Mouse (Mus musculus) stomach, embryonic 14.5 days (tissue): ENCODE data around the gene Fbxl4. TPM values are rescaled to one million over a fixed set of nuclear protein-coding genes. Genes with fewer than 3 reads are reported as not detected.

Experiments used
- ATAC-seq: fragments of 200-750 bp; cut with Nextera tagmentation; 2 replicates; pipeline ENCODE4 v1.8.0; 2017; ENCODE audit warnings: low read depth, moderate TSS enrichment; ENCODE audit not compliant: insufficient number of reproducible peaks, insufficient read depth, low FRiP score
- H3K27ac ChIP-seq: fragments of 300-500 bp; sonication (generic); 2 replicates; pipeline ENCODE4 v1.5.1; 2014; ENCODE audit warnings: mild to moderate bottlenecking, low read length, moderate library complexity, mixed read lengths
- H3K27me3 ChIP-seq: fragments of 300-500 bp; sonication (generic); 2 replicates; pipeline ENCODE4 v1.6.1; 2014; ENCODE audit warnings: low read length, control low read depth, mixed read lengths; ENCODE audit not compliant: control insufficient read depth, insufficient read depth
- H3K36me3 ChIP-seq: fragments of 300-500 bp; sonication (generic); 2 replicates; pipeline ENCODE4 v1.6.1; 2014; ENCODE audit warnings: mild to moderate bottlenecking, control low read depth, low read length, moderate library complexity, mixed read lengths; ENCODE audit not compliant: control insufficient read depth, insufficient read depth
- H3K4me1 ChIP-seq: fragments of 300-500 bp; sonication (generic); 2 replicates; pipeline ENCODE4 v1.6.1; 2014; ENCODE audit warnings: low read length, control low read depth, mixed read lengths; ENCODE audit not compliant: control insufficient read depth, insufficient read depth
- H3K4me2 ChIP-seq: fragments of 300-500 bp; sonication (generic); replicated peaks from 2 replicates; pipeline ENCODE4 v1.6.1; 2014; ENCODE audit warnings: low read depth, low read length, control low read depth
- H3K4me3 ChIP-seq: fragments of 300-500 bp; sonication (generic); 2 replicates; pipeline ENCODE4 v1.5.1; 2014; ENCODE audit warnings: low read depth, low read length, control low read depth
- H3K9ac ChIP-seq: fragments of 300-500 bp; sonication (generic); replicated peaks from 2 replicates; pipeline ENCODE4 v1.6.1; 2014; ENCODE audit warnings: low read depth, mild to moderate bottlenecking, control low read depth, low read length, moderate library complexity, mixed read lengths
- H3K9me3 ChIP-seq: fragments of 300-500 bp; sonication (generic); 2 replicates; pipeline ENCODE4 v1.6.1; 2016; ENCODE audit warnings: low read depth, low read length, control low read depth; ENCODE audit not compliant: control insufficient read depth
- WGBS: fragments of 180-500 bp; shearing (Covaris S2); extraction: QIAGEN DNeasy Blood & Tissue Kit; methylation state at CpG from one replicate; pipeline ENCODE4 v1.1.7; 2014; 5-methylcytosine and 5-hydroxymethylcytosine counted together
- polyA plus RNA-seq: library from polyadenylated mRNA; unstranded; fragments of >200 nt; fragmentation: Nextera tagmentation; extraction: Ambion mirVana; gene quantifications from 2 replicates; pipeline ENCODE4 v1.2.1, GENCODE M21; 2014

The Fbxl4 gene
- polyA plus RNA-seq, 1 experiment from 2014 or later: 14.7 TPM

GRCm38 (mm10) chr4:22380646-22381045 is 23.3 kb downstream of the Fbxl4 start:
- Histone ChIP-seq H3K27ac (no peak overlapping the region), H3K27me3 (no peaks in the 10 kb centered on the region), H3K4me3 (no peak overlapping the region), H3K4me2 (no peak overlapping the region), H3K9me3 (no peaks in the 10 kb centered on the region), H3K9ac (no peak overlapping the region), H3K4me1 (peaks cover 3% of the 10 kb centered on the region; the same call in 1 of the 2 replicates), H3K36me3 (no peaks in the 10 kb centered on the region)
- 62% methylated on average over 6 of the region's 6 CpGs for WGBS
- no peak for ATAC-seq

GRCm38 (mm10) chr4:22383528-22384265 is 26.4 kb downstream of the Fbxl4 start:
- H3K4me3 ChIP-seq: no peak overlapping the region
- H3K27me3 ChIP-seq: no peaks in the 10 kb centered on the region
- H3K9ac ChIP-seq: no peak overlapping the region
- H3K9me3 ChIP-seq: no peaks in the 10 kb centered on the region
- WGBS: 96% methylated on average over 1 of the region's 1 CpGs
- H3K4me1 ChIP-seq: no peaks in the 10 kb centered on the region
- no peak overlapping the region for H3K4me2 ChIP-seq
- no peak overlapping the region for H3K27ac ChIP-seq
- no peak for ATAC-seq
- no peaks in the 10 kb centered on the region for H3K36me3 ChIP-seq

DNA sequence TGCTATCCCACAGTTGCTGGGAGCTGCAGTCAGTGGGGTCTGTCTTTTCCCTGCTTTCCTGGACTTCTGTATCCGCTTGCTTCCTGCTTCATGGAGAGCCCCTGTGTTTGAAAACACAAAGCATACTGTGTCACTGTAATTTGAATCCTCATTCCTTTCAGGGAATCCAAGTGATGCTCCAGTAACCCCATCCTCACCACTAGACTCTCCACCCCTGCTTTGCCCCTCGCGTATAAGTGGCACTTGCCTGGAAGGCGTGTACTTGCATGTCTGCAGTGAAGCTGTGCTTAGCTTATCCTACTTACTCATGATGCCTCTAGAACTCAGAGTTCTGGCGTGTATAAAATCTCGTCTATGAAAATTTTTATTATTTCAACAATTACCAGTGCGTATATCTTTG is 32.7 kb downstream of the Fbxl4 start:
- no peak overlapping the region for H3K27ac ChIP-seq
- no peak overlapping the region for H3K4me3 ChIP-seq
- WGBS: 54% methylated on average over 7 of the region's 7 CpGs
- no peaks in the 10 kb centered on the region for H3K4me1 ChIP-seq
- H3K27me3 ChIP-seq: no peaks in the 10 kb centered on the region
- H3K4me2 ChIP-seq: no peak overlapping the region
- no peak overlapping the region for H3K9ac ChIP-seq
- H3K36me3 ChIP-seq: no peaks in the 10 kb centered on the region
- H3K9me3 ChIP-seq: no peaks in the 10 kb centered on the region
- no peak for ATAC-seq

GRCm38 (mm10) chr4:22392777-22393473 is 35.6 kb downstream of the Fbxl4 start:
- no peaks in the 10 kb centered on the region for H3K27me3 ChIP-seq
- H3K4me1 ChIP-seq: no peaks in the 10 kb centered on the region
- no peaks in the 10 kb centered on the region for H3K9me3 ChIP-seq
- H3K9ac ChIP-seq: no peak overlapping the region
- ATAC-seq: no peak
- no peak overlapping the region for H3K27ac ChIP-seq
- 0 out of 2 replicates have a peak, but pooled peaks cover 8% of the 10 kb centered on the region for H3K36me3 ChIP-seq
- no peak overlapping the region for H3K4me2 ChIP-seq
- 59% methylated on average over 13 of the region's 13 CpGs for WGBS
- H3K4me3 ChIP-seq: no peak overlapping the region

GRCm38 (mm10) chr4:22395404-22395803 is 38.1 kb downstream of the Fbxl4 start:
- Histone ChIP-seq H3K9ac (no peak overlapping the region), H3K4me3 (no peak overlapping the region), H3K4me2 (no peak overlapping the region), H3K27ac (no peak overlapping the region), H3K36me3 (0 out of 2 replicates have a peak, but pooled peaks cover 8% of the 10 kb centered on the region), H3K4me1 (no peaks in the 10 kb centered on the region), H3K9me3 (no peaks in the 10 kb centered on the region), H3K27me3 (no peaks in the 10 kb centered on the region)
- 75% methylated on average over 2 of the region's 2 CpGs for WGBS
- no peak for ATAC-seq

- no peak overlapping the region for H3K9ac ChIP-seq
- H3K4me3 ChIP-seq: no peak overlapping the region
- H3K9me3 ChIP-seq: no peaks in the 10 kb centered on the region
- H3K36me3 ChIP-seq: 0 out of 2 replicates have a peak, but pooled peaks cover 8% of the 10 kb centered on the region
- no peak overlapping the region for H3K4me2 ChIP-seq
- H3K27me3 ChIP-seq: no peaks in the 10 kb centered on the region
- 94% methylated on average over 1 of the region's 1 CpGs for WGBS
- no peak for ATAC-seq
- no peak overlapping the region for H3K27ac ChIP-seq
- no peaks in the 10 kb centered on the region for H3K4me1 ChIP-seq
These were observed 39.2 kb downstream of the Fbxl4 start for GRCm38 (mm10) chr4:22396484-22397000.

DNA sequence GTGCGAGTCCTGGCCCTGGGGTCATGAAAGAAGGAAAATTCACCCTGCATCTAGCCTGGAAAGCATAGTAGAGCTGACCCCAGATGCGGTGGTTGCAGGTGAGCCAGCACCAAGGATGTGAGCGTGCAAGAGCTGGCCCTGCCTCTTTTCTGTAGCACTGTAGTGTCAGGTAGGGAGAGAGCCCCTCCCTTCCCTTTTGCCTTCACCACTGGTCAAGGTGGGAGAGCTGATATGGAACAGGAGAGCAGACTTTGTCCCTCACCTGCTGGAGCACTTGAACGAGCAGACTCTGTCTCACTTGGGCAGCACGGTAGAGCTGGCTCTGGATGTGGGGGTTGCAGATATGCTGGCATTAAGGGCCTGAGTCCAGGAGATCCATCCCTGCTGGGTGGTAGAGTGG is 39.7 kb downstream of the Fbxl4 start:
- Histone ChIP-seq H3K9me3 (no peaks in the 10 kb centered on the region), H3K4me3 (no peak overlapping the region), H3K27ac (no peak overlapping the region), H3K36me3 (0 out of 2 replicates have a peak, but pooled peaks cover 8% of the 10 kb centered on the region), H3K27me3 (no peaks in the 10 kb centered on the region), H3K4me1 (no peaks in the 10 kb centered on the region), H3K4me2 (no peak overlapping the region), H3K9ac (no peak overlapping the region)
- ATAC-seq: no peak
- WGBS: 90% methylated on average over 5 of the region's 5 CpGs

- H3K27ac ChIP-seq: no peak overlapping the region
- H3K4me3 ChIP-seq: no peak overlapping the region
- H3K27me3 ChIP-seq: no peaks in the 10 kb centered on the region
- no peak overlapping the region for H3K4me2 ChIP-seq
- H3K4me1 ChIP-seq: no peaks in the 10 kb centered on the region
- no peak overlapping the region for H3K9ac ChIP-seq
- H3K9me3 ChIP-seq: no peaks in the 10 kb centered on the region
- ATAC-seq: no peak
- H3K36me3 ChIP-seq: peaks cover under 1% of the 10 kb centered on the region; the same call in 1 of the 2 replicates
- 89% methylated on average over 3 of the region's 3 CpGs for WGBS
These were observed 44.7 kb downstream of the Fbxl4 start for GRCm38 (mm10) chr4:22402032-22402431.
